Mouse (Mus musculus) heart, postnatal 25 days (tissue): Measurements from ENCODE around the gene Abraxas2. TPM values are rescaled to one million over a fixed set of nuclear protein-coding genes. Genes with fewer than 3 reads are reported as not detected.

Experiments used
- total RNA-seq, 2 experiments: library from RNA; stranded (reverse); gene quantifications; 2 replicates each; pipeline ENCODE4 v1.2.3; 2021

Gene Abraxas2
- total RNA-seq, 2 experiments from 2014 or later: 21.0 to 21.4 TPM

Other genes with a start within 250 kb of the Abraxas2 start
- 10 to 100 TPM; 14.6 to 15.6 TPM for gene Lhpp, start 248.6 kb upstream of the Abraxas2 start, total RNA-seq
- 10 to 100 TPM; 25.8 to 26.8 TPM for gene Fam53b, start 45.3 kb upstream of the Abraxas2 start, total RNA-seq
- gene Eef1akmt2, start 6.6 kb upstream of the Abraxas2 start, total RNA-seq: 1 to 10 TPM; 9.6 to 9.8 TPM
- gene Zranb1, start 71.9 kb downstream of the Abraxas2 start, total RNA-seq: 10 to 100 TPM; 28.4 to 34.8 TPM